Mouse (Mus musculus): ENCODE measurements around the gene Camta1.
"Not testable (repeated sequence)": the region's sequence is repeated elsewhere in the genome, so short reads cannot be mapped to it uniquely, and the experiment has no call there.

Gene Camta1

DNA sequence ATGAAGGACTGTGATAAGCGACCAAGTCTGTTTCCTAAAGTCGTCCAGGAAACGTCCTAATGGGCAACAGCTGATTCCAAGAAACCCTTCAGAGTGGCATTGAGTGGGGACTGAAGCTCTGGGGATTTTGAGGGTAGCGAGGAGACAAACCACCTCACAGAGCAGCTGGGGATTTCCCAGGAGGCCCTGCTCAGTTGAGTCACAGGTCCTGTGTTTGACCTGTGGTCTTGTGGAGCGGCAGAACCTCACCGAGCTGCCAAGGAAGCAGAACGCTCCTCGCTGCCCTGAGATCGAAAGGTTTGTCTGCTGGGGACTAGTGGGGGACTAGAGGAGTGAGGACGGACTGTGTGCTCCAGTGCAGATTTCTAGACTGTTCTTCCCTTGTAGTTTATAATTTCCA lies 933.9 kb downstream of the Camta1 start:
- no peak for DNase-seq (ENCODE audit: low spot score in 2 of 2)

DNA sequence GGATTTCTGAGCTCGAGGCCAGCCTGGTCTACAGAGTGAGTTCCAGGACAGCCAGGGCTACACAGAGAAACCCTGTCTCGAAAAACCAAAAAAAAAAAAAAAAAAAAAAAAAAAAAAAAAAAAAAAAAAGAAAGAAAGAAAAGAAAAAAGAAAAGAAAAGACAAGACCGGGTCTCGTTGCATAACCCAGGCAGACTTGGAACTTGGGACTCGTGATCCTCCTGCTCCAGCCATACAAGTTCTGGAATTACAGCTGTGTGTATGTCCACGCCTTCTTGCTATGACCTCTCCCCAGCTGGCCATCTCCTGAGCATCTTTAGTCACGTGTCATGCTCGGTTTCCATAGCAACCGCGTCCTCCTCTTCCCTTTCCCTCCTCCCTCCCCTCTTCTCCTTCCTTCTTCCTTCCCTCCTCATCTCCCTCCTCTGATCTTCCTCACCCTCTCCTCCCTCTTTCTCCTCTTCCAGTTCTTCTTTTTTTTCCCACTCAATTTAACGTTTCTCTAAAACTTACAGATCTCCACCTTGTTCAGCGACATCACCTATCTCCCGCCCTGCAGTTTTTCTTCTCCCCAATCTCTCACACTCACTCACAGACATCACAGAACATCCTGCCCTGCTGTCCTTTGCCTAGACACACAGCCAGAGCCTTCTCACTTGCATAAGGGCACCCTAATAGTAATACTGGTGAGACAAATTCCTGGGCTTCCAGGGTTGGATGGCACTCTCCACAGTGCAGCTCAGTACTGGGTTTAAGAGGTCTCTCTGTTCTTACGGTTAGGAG lies 934.6 kb downstream of the Camta1 start:
- no peak for DNase-seq (ENCODE audit: low spot score in 2 of 2)

DNA sequence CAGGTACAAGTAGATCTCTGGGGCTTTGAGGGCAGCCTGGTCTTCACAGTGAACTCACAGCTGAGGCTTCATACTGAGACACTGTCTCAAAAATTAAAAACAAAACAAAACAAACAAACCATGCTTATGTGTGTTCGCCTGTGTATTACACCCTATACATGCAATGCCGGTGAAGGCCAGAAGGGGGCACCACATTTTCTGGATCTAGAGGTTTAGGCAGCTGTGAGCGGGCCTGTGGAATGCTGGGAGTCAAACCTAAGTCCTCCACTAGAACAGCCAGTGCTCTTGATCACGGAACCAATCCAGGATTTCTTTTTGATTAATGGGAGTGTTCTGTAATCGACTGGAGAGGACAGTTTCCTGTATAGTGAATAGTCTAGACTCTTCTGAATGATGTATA lies 935.8 kb downstream of the Camta1 start:
- no peak for DNase-seq (ENCODE audit: low spot score in 2 of 2)

DNA sequence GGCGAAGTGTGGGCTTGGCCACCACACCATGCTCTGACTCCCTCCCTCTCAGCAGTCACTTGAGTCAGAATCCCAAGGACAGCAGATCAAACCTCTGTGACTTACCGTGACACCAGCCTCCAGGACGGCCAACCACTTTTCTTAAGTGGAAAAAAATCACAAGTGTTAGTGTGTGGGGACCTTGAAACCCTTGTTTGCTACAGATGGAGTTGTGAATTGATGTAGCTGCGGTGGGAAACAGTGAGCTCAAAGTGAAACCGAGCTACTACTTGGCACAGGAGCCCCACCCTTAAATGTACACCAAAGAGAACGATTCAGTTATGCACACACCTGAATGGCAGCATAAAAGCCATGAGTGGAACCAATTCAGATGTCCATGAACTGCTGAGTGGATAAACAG lies 936.7 kb downstream of the Camta1 start:
- no peak for DNase-seq (ENCODE audit: low spot score in 2 of 2)

DNA sequence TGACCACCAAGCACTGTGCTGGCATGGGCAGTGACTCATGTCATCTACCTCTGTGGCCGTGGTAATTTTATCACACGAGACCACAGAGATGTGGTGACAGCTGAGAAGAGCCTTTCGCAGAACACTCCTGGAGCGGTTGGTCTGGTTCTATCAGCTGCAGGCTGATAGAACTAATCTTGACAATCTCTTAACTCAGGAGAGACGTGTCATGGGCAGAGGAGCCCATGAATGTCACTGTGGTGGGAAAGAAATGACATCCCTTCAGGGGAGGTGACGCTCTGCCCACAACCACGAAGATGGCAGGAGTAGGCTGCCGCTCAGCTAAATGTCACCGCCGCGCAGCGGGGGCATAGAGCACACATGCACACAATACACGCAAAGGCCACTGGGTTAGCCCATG lies 937.4 kb downstream of the Camta1 start:
- DNase-seq (ENCODE audit: low spot score in 2 of 2), result no peak

DNA sequence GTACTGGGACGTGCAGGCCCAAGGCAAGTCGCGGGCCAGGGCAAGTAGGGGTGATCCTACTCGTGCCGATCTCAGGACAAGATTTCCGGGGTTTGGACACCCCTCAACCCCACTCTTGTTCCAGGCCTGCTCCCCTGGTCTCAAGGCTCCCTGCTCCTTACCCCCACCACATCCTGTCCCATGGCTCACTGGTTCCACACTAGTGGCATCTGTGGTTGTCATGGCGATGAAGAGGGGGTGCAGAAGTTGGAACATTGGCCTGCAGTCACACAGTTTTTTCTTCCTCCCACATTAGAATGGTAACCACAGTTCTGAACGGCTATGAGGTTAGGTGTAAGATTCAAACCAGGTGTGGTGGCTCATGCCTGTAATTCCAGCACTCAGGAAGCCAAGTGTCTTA lies 940.5 kb downstream of the Camta1 start:
- DNase-seq (ENCODE audit: low spot score in 2 of 2), result no peak

DNA sequence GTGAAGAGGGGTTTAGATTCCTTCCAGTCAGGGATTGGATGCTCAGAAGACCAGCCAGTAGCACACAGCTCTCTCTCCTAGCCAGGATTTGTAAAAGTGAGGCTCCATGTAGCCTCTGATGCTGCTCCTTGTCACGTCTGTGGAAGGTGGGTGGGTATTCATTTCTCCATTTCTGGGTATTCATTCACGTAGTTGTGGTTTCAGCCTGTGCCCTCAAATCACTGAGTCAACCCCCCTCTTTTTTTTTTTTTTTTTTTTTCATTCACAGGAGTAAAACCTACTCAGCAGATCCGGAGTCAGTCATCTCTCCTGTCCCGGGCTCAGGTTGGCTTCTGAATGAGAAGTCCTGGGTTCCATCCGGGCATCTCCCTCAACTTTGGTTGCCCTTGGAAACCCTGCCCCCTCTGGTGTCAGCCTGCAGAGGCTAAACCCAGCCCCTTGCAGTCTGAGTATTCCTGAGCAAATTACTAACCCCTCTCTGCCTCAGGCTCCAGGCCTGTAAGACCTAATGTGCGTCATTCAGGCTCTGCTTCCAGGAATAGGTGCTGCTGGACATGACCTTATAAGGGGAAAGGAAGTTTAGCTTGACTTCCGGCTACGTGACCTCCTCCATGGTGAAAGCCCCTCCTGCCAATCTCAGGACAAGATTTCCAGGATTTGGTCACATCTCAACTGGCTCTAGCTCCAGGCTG lies 944.2 kb downstream of the Camta1 start:
- DNase-seq (ENCODE audit: low spot score in 2 of 2), result no peak

DNA sequence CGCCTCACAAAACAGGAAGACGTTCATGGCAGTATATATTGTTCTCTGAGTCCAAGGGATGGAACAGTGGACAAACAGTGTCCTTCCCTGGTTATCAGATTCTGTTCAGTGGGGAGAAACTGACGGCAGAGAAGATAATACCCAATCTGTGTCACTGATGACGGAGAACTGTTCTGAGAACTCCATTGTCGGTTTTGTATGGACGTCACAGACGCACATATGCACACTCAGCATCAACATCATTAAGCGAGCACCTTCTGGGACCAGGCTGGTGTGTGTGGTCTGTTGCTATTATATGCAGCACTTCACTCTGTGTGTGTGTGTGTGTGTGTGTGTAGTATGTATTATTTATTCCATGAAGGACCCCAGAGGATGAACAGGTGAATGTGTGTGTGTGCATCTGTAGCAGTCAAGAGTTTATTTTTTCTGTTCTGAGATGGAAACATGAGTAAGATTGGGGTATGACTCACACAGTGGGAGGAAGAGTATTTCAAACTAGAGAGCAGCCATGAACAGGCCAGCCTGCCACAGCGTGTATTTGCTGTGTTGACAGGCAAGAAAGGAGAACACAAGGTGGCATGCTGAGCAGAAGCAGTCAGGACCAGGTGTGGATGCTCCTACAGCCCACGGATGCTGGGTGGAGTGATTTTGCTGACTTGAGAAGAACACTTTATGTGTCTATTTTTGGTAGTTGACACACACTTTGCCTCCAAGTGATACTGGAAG lies 946.3 kb downstream of the Camta1 start:
- DNase-seq (ENCODE audit: low spot score in 2 of 2), result no peak

DNA sequence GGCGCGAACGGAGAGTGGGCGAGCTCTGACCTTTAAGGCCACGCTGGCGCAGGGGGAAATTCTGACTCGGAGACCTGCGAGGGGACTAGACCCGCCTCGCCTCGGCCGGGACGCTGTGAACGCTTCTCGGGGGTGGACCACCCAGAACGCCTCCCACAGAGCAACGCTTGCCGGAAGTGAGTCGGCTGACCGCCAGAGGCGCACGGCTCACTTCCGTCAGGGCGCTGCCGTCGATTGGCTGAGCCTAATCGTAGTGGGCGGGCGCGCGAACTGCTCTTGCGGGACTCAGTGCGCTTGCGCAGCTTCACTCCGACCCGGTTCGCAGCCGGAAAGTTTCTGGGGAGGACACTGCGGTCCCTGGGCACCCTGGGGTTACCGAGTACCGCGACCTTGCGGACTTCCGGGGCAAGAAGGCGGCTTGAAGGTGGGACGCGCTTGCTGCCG lies 947.4 kb downstream of the Camta1 start, which contains the start of the genes Park7 and Tnfrsf9:
Park7 (minus strand) TSS at position 148 of the 444 bp plus-strand sequence.
Tnfrsf9 (plus strand) TSS at position 273 of the 444 bp plus-strand sequence.
- DNase-seq (ENCODE audit: low spot score in 2 of 2), result peak; percentile 95 to 96

DNA sequence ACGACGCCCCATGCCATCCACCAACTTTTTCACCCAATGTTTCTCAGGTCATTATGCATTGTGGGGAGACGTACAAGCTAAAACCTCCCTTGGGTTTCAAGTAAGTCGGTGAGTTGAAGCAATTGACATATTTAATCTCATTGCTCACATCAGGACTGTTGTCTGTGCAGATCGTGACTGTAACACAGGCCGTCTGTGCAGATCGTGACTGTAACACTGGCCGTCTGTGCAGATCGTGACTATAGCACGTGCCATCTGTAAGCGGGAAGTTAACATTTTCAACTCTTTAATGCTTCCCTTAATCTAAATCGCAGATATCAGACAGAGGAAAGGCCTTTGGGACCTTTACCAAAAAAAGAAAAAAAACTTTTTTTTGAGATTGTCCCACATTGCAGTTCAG lies 947.9 kb downstream of the Camta1 start:
- DNase-seq (ENCODE audit: low spot score in 2 of 2), result no peak

DNA sequence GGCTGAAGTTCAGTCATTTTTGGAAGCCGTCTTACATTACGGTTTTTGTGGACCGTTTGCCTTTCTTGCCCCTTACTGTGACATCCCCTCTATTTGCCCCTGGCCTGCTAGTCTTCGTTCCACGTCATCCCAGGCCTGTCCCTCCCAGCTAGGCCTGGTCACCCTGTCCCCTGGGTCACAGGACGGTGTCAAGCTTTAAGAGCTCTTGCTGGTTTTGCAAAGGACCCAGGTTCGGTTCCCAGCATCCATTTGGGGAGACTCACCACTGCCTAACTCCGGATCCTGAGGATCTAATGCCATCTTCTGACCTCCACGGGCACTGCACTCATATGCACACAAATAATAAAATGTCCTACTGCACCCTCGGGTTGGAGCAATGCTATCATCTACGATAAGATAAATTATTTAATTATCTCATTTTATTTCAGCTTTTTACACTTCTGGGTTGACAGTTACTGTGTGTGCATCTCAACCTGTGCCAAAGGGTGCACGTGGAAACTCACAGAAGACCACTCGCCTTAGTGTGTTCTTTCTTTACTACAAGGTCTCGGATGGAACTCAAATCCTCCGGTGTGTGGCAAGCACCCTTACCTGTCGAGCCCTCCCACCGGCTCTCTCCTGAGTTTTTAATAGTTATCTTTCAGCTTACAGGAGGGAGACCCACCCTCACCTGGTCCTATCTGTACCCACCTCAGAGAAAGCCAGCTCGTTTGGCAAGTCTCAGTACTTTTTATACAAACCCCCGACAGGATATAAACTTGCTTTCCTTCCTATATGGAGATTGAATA lies 951.3 kb downstream of the Camta1 start:
- DNase-seq (ENCODE audit: low spot score in 2 of 2), result no peak

DNA sequence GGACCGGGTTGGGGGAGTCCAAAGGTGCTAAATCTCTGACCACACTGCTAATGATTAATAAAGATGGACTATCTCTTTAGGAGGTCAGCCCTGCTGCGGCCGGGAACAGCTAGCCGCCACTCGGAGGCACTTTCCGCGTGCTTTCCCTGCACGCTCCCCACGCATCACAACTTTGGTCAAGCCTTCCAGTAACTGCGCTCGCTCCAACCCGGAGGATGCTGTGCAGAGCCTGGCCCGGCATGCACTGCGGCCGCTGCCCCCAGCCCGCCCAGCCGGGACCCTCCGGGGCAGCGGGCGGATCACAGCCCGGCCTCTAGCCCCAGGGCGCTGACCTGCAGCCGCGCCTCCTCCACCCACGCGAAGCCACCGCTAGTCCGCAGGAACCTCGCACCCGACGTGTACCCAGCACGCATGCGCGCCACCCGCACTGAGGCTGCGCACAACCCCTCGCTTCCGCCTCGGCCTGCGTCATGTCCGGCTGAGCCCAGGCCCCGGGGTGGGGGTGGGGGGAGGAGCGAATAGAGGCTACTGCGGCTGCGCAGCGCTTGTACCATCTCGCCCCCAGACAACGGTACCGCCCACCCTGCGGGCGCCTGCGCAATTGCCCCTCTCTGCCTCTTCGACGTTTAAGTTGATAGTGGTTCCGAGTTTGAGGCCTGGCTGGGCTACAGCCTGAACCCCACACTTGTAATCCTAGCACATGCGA lies 952.1 kb downstream of the Camta1 start:
- DNase-seq (ENCODE audit: low spot score in 2 of 2), result peak; percentile 99

DNA sequence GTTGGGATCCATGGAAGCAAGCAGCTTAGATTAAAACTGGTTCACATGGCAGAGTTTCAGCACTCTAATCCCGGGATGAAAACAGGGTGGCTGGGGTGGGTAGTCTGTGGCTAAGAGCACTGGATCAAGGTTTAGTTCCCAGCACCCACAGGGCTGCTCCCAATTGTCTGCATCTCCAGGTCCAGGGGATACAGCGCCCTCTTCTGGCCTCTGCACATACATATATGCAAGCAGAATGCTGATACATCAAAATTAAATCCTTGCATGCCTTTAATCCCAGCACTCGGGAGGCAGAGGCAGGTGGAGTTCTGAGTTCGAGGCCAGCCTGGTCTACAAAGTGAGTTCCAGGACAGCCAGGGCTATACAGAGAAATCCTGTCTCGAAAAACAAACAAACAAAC lies 953.2 kb downstream of the Camta1 start:
- not testable (repeated sequence) for DNase-seq (ENCODE audit: low spot score in 2 of 2)

DNA sequence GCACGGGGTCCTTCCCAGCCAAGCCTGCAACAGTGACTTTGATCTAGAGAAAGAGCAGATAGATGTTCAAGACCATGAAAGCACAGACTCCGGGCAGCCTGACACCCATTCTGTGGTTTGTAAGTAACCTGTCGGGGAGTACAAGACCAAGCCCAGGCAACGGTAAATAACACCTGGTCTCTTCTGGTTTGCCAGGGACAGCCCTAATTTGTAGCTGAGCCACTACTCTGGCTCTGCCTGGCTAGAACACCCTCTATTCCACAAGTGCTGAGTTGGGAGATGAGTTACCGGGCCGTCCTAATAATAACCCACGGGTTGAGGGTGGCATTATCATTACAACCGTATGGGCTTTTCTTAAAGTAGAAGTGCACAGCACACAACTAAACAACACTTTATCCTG lies 954.6 kb downstream of the Camta1 start:
- no peak for DNase-seq (ENCODE audit: low spot score in 2 of 2)

DNA sequence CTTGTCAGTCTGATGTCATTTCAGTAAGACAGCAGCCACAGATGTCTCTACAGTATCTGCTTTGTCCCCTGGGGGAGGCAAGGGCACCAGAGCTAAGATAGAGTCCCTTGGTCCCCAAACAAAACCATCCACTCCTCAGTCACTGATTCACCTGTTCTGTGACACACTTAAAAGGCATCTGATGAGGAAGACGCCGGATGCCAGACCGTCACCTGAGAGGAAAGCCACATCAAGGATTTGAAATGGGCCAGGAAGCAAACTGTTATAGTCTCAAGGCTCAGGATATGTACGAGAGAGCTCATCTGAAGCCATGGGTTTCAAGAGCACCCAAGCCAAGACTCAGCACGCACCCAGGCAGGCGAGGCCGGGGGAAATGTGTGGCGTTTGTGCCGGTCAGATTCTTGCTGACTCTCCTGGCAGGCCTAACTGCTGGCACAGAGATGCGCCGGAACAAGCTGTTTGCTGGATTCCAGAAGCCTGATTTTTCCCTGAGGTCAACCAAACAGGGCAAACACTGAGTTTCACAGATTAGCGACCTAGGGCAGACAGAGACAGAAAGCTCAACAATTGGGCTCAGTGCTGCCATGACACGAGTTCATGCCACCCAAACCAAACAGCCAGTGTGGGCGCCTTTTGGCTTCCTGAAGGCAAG lies 958.5 kb downstream of the Camta1 start:
- no peak for DNase-seq (ENCODE audit: low spot score in 2 of 2)

DNA sequence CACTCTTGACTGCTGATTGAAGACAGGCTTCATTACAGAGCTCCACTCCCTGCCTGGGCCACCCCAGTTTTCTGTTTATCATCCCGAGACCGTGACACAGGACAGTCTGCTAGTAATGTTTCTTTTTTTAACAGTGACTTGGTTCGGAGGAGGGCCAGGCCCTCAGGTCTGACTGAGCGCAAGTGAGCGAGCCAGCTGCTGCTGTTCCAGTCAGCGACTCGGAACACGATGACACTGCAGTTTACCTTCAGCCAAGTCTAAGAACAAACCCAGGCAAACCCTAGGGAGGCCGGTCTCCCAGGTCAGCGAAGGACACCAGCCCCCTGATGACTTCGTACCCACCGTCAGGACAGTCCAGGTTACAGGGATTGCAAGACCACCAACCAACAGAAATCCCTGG lies 959.6 kb downstream of the Camta1 start:
- DNase-seq (ENCODE audit: low spot score in 2 of 2), result no peak

DNA sequence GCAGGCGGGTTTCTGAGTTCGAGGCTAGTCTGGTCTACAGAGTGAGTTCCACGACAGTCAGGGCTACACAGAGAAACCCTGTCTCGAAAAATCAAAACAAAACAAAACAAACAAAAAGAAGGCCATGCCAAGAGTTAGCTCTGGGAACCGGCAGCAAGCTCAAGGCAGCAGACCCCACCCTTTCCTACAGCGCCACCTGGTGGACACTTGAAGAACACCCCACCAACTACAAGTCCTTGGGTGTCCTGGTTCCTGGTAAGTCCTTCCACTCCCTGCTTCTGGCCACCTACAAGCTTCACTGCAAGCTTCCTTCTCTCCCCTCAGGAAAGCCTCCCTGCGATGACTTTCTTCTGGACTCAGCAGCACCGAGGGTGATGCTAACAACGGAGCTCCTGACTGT lies 960.0 kb downstream of the Camta1 start:
- DNase-seq (ENCODE audit: low spot score in 2 of 2), result peak; percentile 51 to 59

DNA sequence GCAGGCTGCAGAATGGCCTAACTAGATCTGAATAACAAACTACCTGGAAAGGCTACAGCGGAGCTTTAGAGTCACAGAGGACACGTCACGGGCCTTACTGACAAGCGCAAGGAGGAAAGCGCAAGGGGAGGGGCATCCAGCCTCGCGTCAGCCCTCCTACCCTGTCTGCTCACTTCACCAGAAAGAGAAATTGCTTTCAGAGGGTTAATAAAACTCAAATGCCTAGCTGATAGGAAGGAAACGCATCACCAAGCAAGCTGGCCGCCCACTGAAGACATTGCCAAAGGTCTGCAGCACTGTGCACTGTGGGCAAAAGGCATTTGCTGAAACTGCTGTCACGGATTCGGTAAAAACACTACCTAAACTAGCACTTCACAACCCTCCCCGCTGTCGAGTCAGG lies 961.2 kb downstream of the Camta1 start:
- DNase-seq (ENCODE audit: low spot score in 2 of 2), result no peak

DNA sequence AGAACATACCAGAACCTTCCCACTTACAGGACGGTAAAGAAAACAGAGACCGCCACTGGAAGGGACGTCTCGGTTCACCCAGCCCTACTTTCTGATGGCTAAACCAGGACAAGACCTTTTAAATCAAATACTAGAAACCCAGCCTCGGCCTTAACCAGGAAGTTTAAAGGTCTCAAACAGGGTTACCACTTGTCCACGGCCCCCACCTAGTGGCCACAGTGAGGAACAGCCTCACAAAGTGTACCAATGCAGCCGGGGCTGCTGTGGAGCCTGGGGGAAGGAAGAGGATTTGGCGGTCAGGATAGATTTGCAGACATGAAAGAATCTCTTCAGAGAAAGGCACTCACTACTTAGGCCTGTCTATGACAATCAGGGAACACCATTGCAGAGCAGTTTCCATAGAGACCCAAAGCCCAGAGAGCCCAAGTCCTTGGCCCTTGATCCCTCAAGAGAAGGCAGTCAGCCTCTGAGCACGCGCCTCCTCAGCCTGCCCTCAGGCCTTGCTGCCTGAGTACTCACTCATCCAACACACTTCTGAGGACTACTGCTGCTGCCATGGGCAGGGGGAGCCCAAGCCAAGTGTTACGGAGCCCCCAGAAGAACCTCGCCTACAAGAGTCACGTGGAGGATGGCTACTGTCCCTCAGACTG lies 962.8 kb downstream of the Camta1 start:
- peak; percentile 55 to 61 for DNase-seq (ENCODE audit: low spot score in 2 of 2)
